Comparison of ENCODE assay signal across 8 mouse cellular contexts in the genomic region with DNA sequence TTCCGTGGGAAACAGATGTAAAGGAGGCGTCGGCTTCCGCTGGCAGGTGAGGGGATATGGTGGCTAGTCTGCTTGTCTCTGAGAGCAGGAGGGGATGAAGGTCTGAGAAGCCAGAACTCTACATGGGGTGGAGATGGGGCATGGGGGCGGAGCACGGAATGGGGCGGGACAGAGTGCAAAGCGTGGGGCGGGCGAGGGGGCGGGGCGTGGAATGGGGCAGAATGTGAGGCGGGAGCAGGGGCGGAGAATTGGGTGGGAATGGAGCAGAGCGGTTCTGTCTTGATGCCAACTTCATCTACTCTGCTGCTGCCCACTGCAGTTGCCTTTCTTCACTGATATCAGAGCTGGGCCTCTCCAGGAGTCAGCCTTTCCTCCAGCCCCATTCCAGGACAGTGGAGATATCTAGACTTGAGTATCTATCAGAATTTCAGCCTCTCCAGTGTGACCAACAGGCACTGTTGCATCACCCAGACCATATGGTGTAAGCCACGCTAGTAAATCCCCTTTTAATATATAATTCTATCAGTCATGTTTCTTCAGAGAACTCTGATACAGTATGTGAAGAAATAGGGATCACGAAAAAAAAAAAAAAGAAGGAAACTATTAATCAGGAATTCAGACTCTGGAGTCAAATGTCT. TPM values are rescaled to one million over a fixed set of nuclear protein-coding genes. Genes with fewer than 3 reads are reported as not detected.
DNase-seq lines count a peak whose midpoint lies in the region; ATAC-seq lines count a peak whose summit lies in the region.
"Had no signal": no experiment of that assay in that cellular context is flagged by ENCODE, and none has a peak within 500 bp of the region (broad histone marks: within the 10 kb centered on the region; RNA-seq: fewer than 3 reads in every experiment).

No protein-coding gene starts in this region.

- no peak overlapping the region for H3K4me3 ChIP-seq in kidney, embryonic 15.5 days (replicated peaks)
- 0 out of 2 replicates have a peak overlapping the region, but pooled peaks have one; percentile 11 for H3K4me3 ChIP-seq in limb, embryonic 10.5 days
- no peak overlapping the region for H3K4me3 ChIP-seq in forebrain, embryonic 10.5 days
- H3K4me3 ChIP-seq in hindbrain, embryonic 13.5 days, result no peak overlapping the region
- H3K4me3 ChIP-seq: erythroblast, embryonic 14.5 days had no signal

- H3K4me1 ChIP-seq in kidney, embryonic 15.5 days, result 0 out of 2 replicates have a peak, but pooled peaks cover 5% of the 10 kb centered on the region
- peaks cover 9% of the 10 kb centered on the region for H3K4me1 ChIP-seq in limb, embryonic 10.5 days
- 0 out of 2 replicates have a peak, but pooled peaks cover 5% of the 10 kb centered on the region for H3K4me1 ChIP-seq in forebrain, embryonic 10.5 days
- H3K4me1 ChIP-seq in hindbrain, embryonic 13.5 days (replicated peaks), result no peaks in the 10 kb centered on the region

- no peak overlapping the region for H3K9ac ChIP-seq in kidney, embryonic 15.5 days
- no peak overlapping the region for H3K9ac ChIP-seq in hindbrain, embryonic 13.5 days

- H3K4me2 ChIP-seq in kidney, embryonic 15.5 days, result 0 out of 2 replicates have a peak overlapping the region, but pooled peaks have one; percentile 23
- H3K4me2 ChIP-seq in hindbrain, embryonic 13.5 days, result no peak overlapping the region

- no peak overlapping the region for H3K27ac ChIP-seq in kidney, embryonic 15.5 days
- no peak overlapping the region for H3K27ac ChIP-seq in limb, embryonic 10.5 days
- no peak overlapping the region for H3K27ac ChIP-seq in forebrain, embryonic 10.5 days
- no peak overlapping the region for H3K27ac ChIP-seq in hindbrain, embryonic 13.5 days

- no peak for DNase-seq in kidney, postnatal 14 days
- peak; percentile 69 for DNase-seq in R1 (ENCODE audit: low read depth, low spot score)
- no peak for DNase-seq in limb, embryonic 10.5 days (ENCODE audit: low spot score)
- DNase-seq in naive thymus-derived CD4-positive, alpha-beta T cell, adult 2 months (ENCODE audit: low read depth), result peak; percentile 50
- DNase-seq in forebrain, embryonic 10.5 days (ENCODE audit: extremely low spot score, low spot score), result no peak

- no peaks in the 10 kb centered on the region for H3K9me3 ChIP-seq in kidney, embryonic 15.5 days (replicated peaks)
- no peaks in the 10 kb centered on the region for H3K9me3 ChIP-seq in limb, embryonic 10.5 days (replicated peaks)
- no peaks in the 10 kb centered on the region for H3K9me3 ChIP-seq in forebrain, embryonic 10.5 days
- no peaks in the 10 kb centered on the region for H3K9me3 ChIP-seq in hindbrain, embryonic 13.5 days

- H3K36me3 ChIP-seq in kidney, embryonic 15.5 days, result no peaks in the 10 kb centered on the region
- H3K36me3 ChIP-seq in limb, embryonic 10.5 days, result no peaks in the 10 kb centered on the region
- no peaks in the 10 kb centered on the region for H3K36me3 ChIP-seq in forebrain, embryonic 10.5 days (replicated peaks)
- no peaks in the 10 kb centered on the region for H3K36me3 ChIP-seq in hindbrain, embryonic 13.5 days

- ATAC-seq in kidney, embryonic 15.5 days (replicated peaks; ENCODE audit: low FRiP score), result peak; percentile 49; the same call in 1 of the 2 replicates
- no peak for ATAC-seq in hindbrain, embryonic 13.5 days (ENCODE audit: low FRiP score)

- WGBS in kidney, embryonic 15.5 days, result 29% methylated on average over 17 of the region's 17 CpGs
- 26% methylated on average over 17 of the region's 17 CpGs for WGBS in limb, embryonic 10.5 days
- 32% methylated on average over 17 of the region's 17 CpGs for WGBS in forebrain, embryonic 10.5 days
- 41% methylated on average over 17 of the region's 17 CpGs for WGBS in hindbrain, embryonic 13.5 days

- H3K27me3 ChIP-seq in kidney, embryonic 15.5 days, result no peaks in the 10 kb centered on the region
- 0 out of 2 replicates have a peak, but pooled peaks cover 6% of the 10 kb centered on the region for H3K27me3 ChIP-seq in limb, embryonic 10.5 days (ENCODE audit: low read depth, poor library complexity, severe bottlenecking)
- no peaks in the 10 kb centered on the region for H3K27me3 ChIP-seq in forebrain, embryonic 10.5 days (ENCODE audit: poor library complexity, severe bottlenecking)
- no peaks in the 10 kb centered on the region for H3K27me3 ChIP-seq in hindbrain, embryonic 13.5 days

RNA-seq across cellular contexts. Expression of a gene that starts 21.9 kb away (rescaled TPM):
- polyA plus RNA-seq in kidney, embryonic 15.5 days (2015; fragmentation: Nextera tagmentation; extraction: Ambion mirVana), result 3.9 and 5.8 TPM in 2 replicates
- polyA plus RNA-seq in limb, embryonic 10.5 days (2016; fragmentation: Nextera tagmentation; extraction: Ambion mirVana), result 6.8 and 8.0 TPM in 2 replicates
- polyA plus RNA-seq in forebrain, embryonic 10.5 days (2016; fragmentation: Nextera tagmentation; extraction: Ambion mirVana), result 2.6 and 3.1 TPM in 2 replicates
- 1.9 and 2.7 TPM in 2 replicates for polyA plus RNA-seq in hindbrain, embryonic 13.5 days (2015; fragmentation: Nextera tagmentation; extraction: Ambion mirVana)

RNA-seq across cellular contexts. Expression of a gene that starts 29.4 kb away (rescaled TPM):
- 1.3 and 2.0 TPM in 2 replicates for polyA plus RNA-seq in kidney, embryonic 15.5 days (2015; fragmentation: Nextera tagmentation; extraction: Ambion mirVana)
- polyA plus RNA-seq in limb, embryonic 10.5 days (2016; fragmentation: Nextera tagmentation; extraction: Ambion mirVana), result 0.55 and 1.3 TPM in 2 replicates
- polyA plus RNA-seq in forebrain, embryonic 10.5 days (2016; fragmentation: Nextera tagmentation; extraction: Ambion mirVana), result 2.2 and 2.5 TPM in 2 replicates
- 4.2 and 6.1 TPM in 2 replicates for polyA plus RNA-seq in hindbrain, embryonic 13.5 days (2015; fragmentation: Nextera tagmentation; extraction: Ambion mirVana)
- polyA plus RNA-seq: erythroblast, embryonic 14.5 days had no signal

RNA-seq across cellular contexts. Expression of a gene that starts 35.1 kb away (rescaled TPM):
- 52.9 and 57.3 TPM in 2 replicates for polyA plus RNA-seq in kidney, embryonic 15.5 days (2015; fragmentation: Nextera tagmentation; extraction: Ambion mirVana)
- 55.5 and 65.5 TPM in 2 replicates for polyA plus RNA-seq in limb, embryonic 10.5 days (2016; fragmentation: Nextera tagmentation; extraction: Ambion mirVana)
- 58.5 and 65.5 TPM in 2 replicates for polyA plus RNA-seq in forebrain, embryonic 10.5 days (2016; fragmentation: Nextera tagmentation; extraction: Ambion mirVana)
- polyA plus RNA-seq in hindbrain, embryonic 13.5 days (2015; fragmentation: Nextera tagmentation; extraction: Ambion mirVana), result 76.0 and 78.1 TPM in 2 replicates

RNA-seq across cellular contexts. Expression of a gene that starts 42.4 kb away (rescaled TPM):
- polyA plus RNA-seq in kidney, embryonic 15.5 days (2015; fragmentation: Nextera tagmentation; extraction: Ambion mirVana), result 133 and 141 TPM in 2 replicates
- polyA plus RNA-seq in limb, embryonic 10.5 days (2016; fragmentation: Nextera tagmentation; extraction: Ambion mirVana), result 165 and 175 TPM in 2 replicates
- polyA plus RNA-seq in forebrain, embryonic 10.5 days (2016; fragmentation: Nextera tagmentation; extraction: Ambion mirVana), result 158 and 163 TPM in 2 replicates
- polyA plus RNA-seq in hindbrain, embryonic 13.5 days (2015; fragmentation: Nextera tagmentation; extraction: Ambion mirVana), result 54.3 and 57.0 TPM in 2 replicates

RNA-seq across cellular contexts. Expression of a gene that starts 58.7 kb away (rescaled TPM):
- polyA plus RNA-seq in kidney, embryonic 15.5 days (2015; fragmentation: Nextera tagmentation; extraction: Ambion mirVana), result 39.0 and 52.1 TPM in 2 replicates
- polyA plus RNA-seq in limb, embryonic 10.5 days (2016; fragmentation: Nextera tagmentation; extraction: Ambion mirVana), result 8.2 TPM in 2 replicates
- 8.0 and 8.8 TPM in 2 replicates for polyA plus RNA-seq in forebrain, embryonic 10.5 days (2016; fragmentation: Nextera tagmentation; extraction: Ambion mirVana)
- polyA plus RNA-seq in hindbrain, embryonic 13.5 days (2015; fragmentation: Nextera tagmentation; extraction: Ambion mirVana), result 21.9 and 24.5 TPM in 2 replicates

Comparison
In these comparisons a context has a peak if more than half of its experiments do, and no peak if none do; other contexts are left out.
1. DNase-seq: peak in R1 (single experiment) and naive thymus-derived CD4-positive, alpha-beta T cell, adult 2 months (single experiment); none in kidney, postnatal 14 days (single experiment), limb, embryonic 10.5 days (single experiment) and forebrain, embryonic 10.5 days (single experiment).